Mouse (Mus musculus): ENCODE data around the gene Sytl3. TPM values are rescaled to one million over a fixed set of nuclear protein-coding genes. Genes with fewer than 3 reads are reported as not detected.

Sytl3 gene
- total and polyA plus RNA-seq, 3 experiments: 27.6 to 73.2 (median 59.3) TPM

DNA sequence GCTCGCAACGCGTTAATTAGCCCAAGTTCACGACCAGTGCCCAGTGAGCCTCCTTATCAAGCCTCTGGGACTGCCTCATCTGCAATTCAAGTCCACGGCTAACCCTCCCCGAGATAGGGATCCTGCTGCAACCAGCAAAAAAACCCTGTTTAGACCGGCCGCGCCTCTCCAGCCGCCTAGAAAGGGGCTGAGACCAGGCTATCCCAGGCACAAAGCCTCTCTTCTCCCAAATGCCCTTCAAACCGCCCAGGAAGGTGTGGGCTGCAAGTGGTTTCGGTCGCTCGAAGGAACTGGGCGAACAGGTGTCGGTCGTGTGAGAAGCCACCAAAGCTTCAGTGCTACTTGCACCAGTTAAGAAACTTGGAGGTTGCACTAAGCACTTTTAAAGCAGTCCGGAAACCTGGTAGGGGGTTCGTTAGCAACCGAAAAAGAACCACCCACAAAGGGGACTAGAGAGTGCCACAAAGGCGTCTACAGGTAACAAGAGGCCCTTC lies 123.2 kb downstream of the Sytl3 start (continued):
- TF ChIP-seq ZMIZ1 (IDR thresholded peaks at IDR 0.05; ENCODE audit: low read depth, low read length) (no peak), NELFE (IDR thresholded peaks at IDR 0.05; ENCODE audit: low read depth, low read length) (no peak), JUND (conservative IDR thresholded peaks at IDR 0.05; ENCODE audit: low read depth, low read length) (no peak), RCOR1 (conservative IDR thresholded peaks at IDR 0.05; ENCODE audit: low read depth, low read length) (no peak)

DNA sequence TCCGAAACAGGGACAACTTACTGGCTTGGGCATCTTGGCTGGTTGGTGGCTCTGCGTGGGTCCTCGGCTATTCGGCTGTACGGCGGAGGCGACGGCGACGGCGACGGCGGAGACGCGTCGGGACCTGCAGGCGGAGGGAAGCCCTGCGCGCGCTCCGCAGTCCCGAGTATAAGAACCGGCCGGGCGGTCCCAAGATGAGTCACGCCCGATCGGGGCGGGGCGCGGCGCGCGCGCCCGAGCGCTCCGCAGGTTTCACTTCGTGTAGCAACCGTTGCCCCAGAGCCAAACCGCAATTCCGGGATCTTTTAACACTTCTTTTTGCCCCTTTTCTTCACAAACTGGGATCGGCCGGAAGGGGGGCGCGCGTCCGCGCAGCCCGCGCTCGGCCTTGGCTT lies 123.7 kb downstream of the Sytl3 start, which contains the start of gene Ezr:
Ezr (minus strand) TSS at position 174 of the 395 bp plus-strand sequence.
- Histone ChIP-seq H3K4me1 (ENCODE audit: control insufficient read depth in 1 of 2, insufficient read depth in 2 of 2) (peaks cover 8 to 14% of the 10 kb centered on the region in 2 experiments), H3K36me3 (replicated peaks in 1 of 2; ENCODE audit: control insufficient read depth in 1 of 2, insufficient read depth in 1 of 2, low read length in 1 of 2) (no peaks in the 10 kb centered on the region), H3K4me3 (replicated peaks in 1 of 3; ENCODE audit: low read depth in 2 of 3, low read length in 2 of 3, poor library complexity in 1 of 3) (peak within 1 kb of the TSS; percentile 90 to 99 (median 91)), H3K9ac (ENCODE audit: insufficient read depth, low read depth) (peak within 1 kb of the TSS; percentile 94), H3K27me3 (replicated peaks) (peaks cover 2% of the 10 kb centered on the region), H3K79me2 (replicated peaks; ENCODE audit: control insufficient read depth, extremely low read depth, insufficient read depth, poor library complexity, severe bottlenecking) (peaks cover 38% of the 10 kb centered on the region), H3K9me3 (replicated peaks; ENCODE audit: low read length) (no peaks in the 10 kb centered on the region), H3K4me2 (ENCODE audit: insufficient read depth, low read depth, poor library complexity, severe bottlenecking) (peak within 1 kb of the TSS; percentile 65), H3K27ac (ENCODE audit: insufficient read depth, low read depth) (peak within 1 kb of the TSS; percentile 77)
- peak; percentile 84 for DNase-seq (ENCODE audit: extremely low read depth)
- in situ Hi-C loops (cut with MboI; ENCODE audit: low pct_ligation_motif_present, low pct_unique_long_range_greater_than_20kb, low sequenced_read_pairs) (no loop called here), dilution Hi-C loops (cut with MboI; ENCODE audit: extremely low pct_ligation_motif_present, extremely low pct_unique_long_range_greater_than_20kb, low sequenced_read_pairs) (no loop called here)
- TF ChIP-seq USF1 (IDR thresholded peaks at IDR 0.05; ENCODE audit: low read depth, low read length) (no peak), TBP (conservative IDR thresholded peaks at IDR 0.05; ENCODE audit: low read depth, low read length) (peak; percentile 93), MAZ (IDR thresholded peaks at IDR 0.05; ENCODE audit: low read depth, low read length) (no peak; the same call in 1 of the 2 replicates), ZC3H11A (IDR thresholded peaks at IDR 0.05; ENCODE audit: low read depth, low read length) (no peak), GABPA (IDR thresholded peaks at IDR 0.05; ENCODE audit: insufficient replicate concordance, low read depth, low read length) (no peak), USF2 (conservative IDR thresholded peaks at IDR 0.05; ENCODE audit: low read depth, low read length) (no peak), MEF2A (IDR thresholded peaks at IDR 0.05; ENCODE audit: borderline replicate concordance, low read depth, low read length) (no peak; the same call in 1 of the 2 replicates), CHD2 (IDR thresholded peaks at IDR 0.05; ENCODE audit: low read length) (peak; percentile 38), SIN3A (IDR thresholded peaks at IDR 0.05; ENCODE audit: low read length) (peak; percentile 46; the same call in 1 of the 2 replicates), TCF12 (IDR thresholded peaks at IDR 0.05; ENCODE audit: low read depth, low read length) (peak; percentile 89), KAT2A (IDR thresholded peaks at IDR 0.05; ENCODE audit: insufficient replicate concordance, low read length) (no peak), JUND (conservative IDR thresholded peaks at IDR 0.05; ENCODE audit: low read depth, low read length) (no peak), ELF1 (IDR thresholded peaks at IDR 0.05; ENCODE audit: low read depth, low read length) (peak; percentile 56; the same call in 1 of the 2 replicates), SMC3 (IDR thresholded peaks at IDR 0.05; ENCODE audit: low read depth, low read length) (no peak), NRF1 (IDR thresholded peaks at IDR 0.05; ENCODE audit: low read depth, low read length) (peak; percentile 70), CTCF (conservative IDR thresholded peaks at IDR 0.05 in 1 of 2, IDR thresholded peaks at IDR 0.05 in 1 of 2; ENCODE audit: low read depth in 2 of 2, low read length in 2 of 2) (no peak), EP300 (IDR thresholded peaks at IDR 0.05; ENCODE audit: low read length) (no peak), MAFK (IDR thresholded peaks at IDR 0.05; ENCODE audit: insufficient replicate concordance, low read length) (no peak), UBTF (IDR thresholded peaks at IDR 0.05; ENCODE audit: low read depth, low read length) (peak; percentile 54; the same call in 1 of the 2 replicates), MYC (IDR thresholded peaks at IDR 0.05; ENCODE audit: low read depth, low read length) (no peak; the same call in 1 of the 2 replicates), BHLHE40 (IDR thresholded peaks at IDR 0.05; ENCODE audit: low read depth, low read length) (no peak; the same call in 1 of the 2 replicates), MXI1 (IDR thresholded peaks at IDR 0.05; ENCODE audit: low read depth, low read length) (no peak; the same call in 1 of the 2 replicates), RAD21 (IDR thresholded peaks at IDR 0.05; ENCODE audit: low read depth, low read length) (no peak), ETS1 (conservative IDR thresholded peaks at IDR 0.05; ENCODE audit: low read depth, low read length) (peak; percentile 27; the same call in 1 of the 2 replicates), HCFC1 (IDR thresholded peaks at IDR 0.05; ENCODE audit: low read depth, low read length) (peak; percentile 22), JUN (IDR thresholded peaks at IDR 0.05; ENCODE audit: insufficient read depth, low read depth, low read length) (no peak), IRF4 (IDR thresholded peaks at IDR 0.05; ENCODE audit: low read depth, low read length) (peak; percentile 88), E2F4 (IDR thresholded peaks at IDR 0.05; ENCODE audit: insufficient replicate concordance, low read depth, low read length) (no peak), RCOR1 (conservative IDR thresholded peaks at IDR 0.05; ENCODE audit: low read depth, low read length) (no peak), ZNF384 (IDR thresholded peaks at IDR 0.05; ENCODE audit: low read depth, low read length) (no peak), CHD1 (IDR thresholded peaks at IDR 0.05; ENCODE audit: low read depth, low read length) (no peak), ZMIZ1 (IDR thresholded peaks at IDR 0.05; ENCODE audit: low read depth, low read length) (peak; percentile 97), POLR2AphosphoS2 (IDR thresholded peaks at IDR 0.05; ENCODE audit: low read depth, low read length) (peak; percentile 93), PAX5 (IDR thresholded peaks at IDR 0.05; ENCODE audit: low read length) (no peak), MAX (IDR thresholded peaks at IDR 0.05; ENCODE audit: low read length) (no peak), POLR2A (IDR thresholded peaks at IDR 0.05; ENCODE audit: low read depth, low read length) (peak; percentile 98)

Measured in CH12.LX (cell line).